Mouse (Mus musculus): ENCODE results near the gene Fam71d. TPM values are rescaled to one million over a fixed set of nuclear protein-coding genes. Genes with fewer than 3 reads are reported as not detected.

Gene Fam71d
- polyA plus RNA-seq (2015; fragmentation: Nextera tagmentation; extraction: Ambion mirVana) = 0.54 and 0.66 TPM in 2 replicates

DNA sequence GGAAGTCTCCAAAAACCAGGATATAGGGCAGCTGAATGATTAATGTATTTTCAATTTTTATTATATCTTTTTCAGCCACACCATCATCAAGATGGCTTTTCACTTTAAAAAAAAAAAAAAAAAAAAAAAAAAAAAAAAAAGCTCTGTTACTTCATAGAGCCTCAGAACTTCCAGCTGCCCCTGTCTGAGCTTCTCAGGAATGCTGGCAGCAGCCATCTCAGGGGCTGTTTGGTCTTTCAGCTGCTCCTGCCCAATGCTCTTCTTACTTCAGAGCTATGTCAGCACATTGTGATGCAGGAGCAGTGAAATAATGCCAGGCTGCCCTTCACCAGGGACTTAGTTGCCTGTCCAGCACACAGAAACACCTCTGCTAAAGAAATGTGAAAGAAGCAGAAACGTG is at the start of gene Fam71d:
Gene Fam71d (plus strand): TSS at position 211 of the 400 bp plus-strand sequence.
- Histone ChIP-seq H3K27me3 (no peaks in the 10 kb centered on the region), H3K36me3 (no peaks in the 10 kb centered on the region), H3K4me2 (replicated peaks) (no peak within 1 kb of the TSS), H3K9me3 (no peaks in the 10 kb centered on the region), H3K27ac (no peak within 1 kb of the TSS), H3K4me3 (replicated peaks) (no peak within 1 kb of the TSS), H3K9ac (replicated peaks) (no peak within 1 kb of the TSS), H3K4me1 (replicated peaks) (no peaks in the 10 kb centered on the region)
- WGBS = 67% methylated on average over 1 of the region's 1 CpGs
- ATAC-seq = no peak

DNA sequence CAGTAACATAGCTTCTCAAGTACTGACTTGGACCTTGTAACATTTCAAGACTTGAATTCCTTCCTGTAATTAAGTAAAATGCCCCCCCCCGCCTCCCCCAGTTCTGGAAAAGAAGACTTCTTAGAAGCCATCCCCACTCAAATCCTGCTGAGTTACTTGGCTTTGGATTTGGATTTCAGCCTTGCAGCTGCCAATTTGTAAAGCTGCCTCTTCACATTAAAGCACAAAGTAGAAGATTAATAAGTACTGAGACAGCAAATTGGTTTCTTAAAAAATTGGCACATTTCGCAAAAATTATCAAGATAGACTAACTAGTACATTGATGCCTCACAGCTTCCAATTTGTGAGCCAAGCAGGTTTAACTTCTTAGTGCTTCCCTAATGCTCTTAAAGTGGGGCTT is 47.6 kb upstream of the Fam71d start:
- H3K4me2 ChIP-seq (replicated peaks) = no peak overlapping the region
- no peaks in the 10 kb centered on the region for H3K27me3 ChIP-seq
- no peak overlapping the region for H3K4me3 ChIP-seq (replicated peaks)
- H3K27ac ChIP-seq = no peak overlapping the region
- H3K4me1 ChIP-seq (replicated peaks) = no peaks in the 10 kb centered on the region
- H3K9me3 ChIP-seq = no peaks in the 10 kb centered on the region
- no peak for ATAC-seq
- H3K36me3 ChIP-seq = no peaks in the 10 kb centered on the region
- H3K9ac ChIP-seq (replicated peaks) = no peak overlapping the region
- WGBS = 78% methylated on average over 2 of the region's 2 CpGs

DNA sequence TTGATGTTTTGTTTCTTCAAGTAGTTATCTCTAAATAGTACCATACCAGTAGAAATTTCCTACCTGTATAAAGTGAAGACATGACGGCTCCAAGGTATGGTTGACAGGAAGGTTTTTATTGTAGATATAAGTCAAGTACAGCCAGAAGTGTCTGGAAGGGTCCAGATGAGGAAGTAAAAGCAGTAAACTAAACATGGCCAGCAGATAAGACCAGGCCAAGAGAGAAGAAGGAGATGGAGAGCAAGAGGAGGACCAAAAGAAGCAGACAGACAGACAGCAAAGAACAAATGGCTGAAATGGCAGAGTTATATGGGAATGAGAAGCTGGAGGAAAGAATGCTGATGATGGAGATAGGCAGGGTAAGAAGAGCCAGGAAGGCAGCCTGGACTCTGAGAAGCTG is 46.1 kb upstream of the Fam71d start:
- H3K4me3 ChIP-seq (replicated peaks) = no peak overlapping the region
- no peaks in the 10 kb centered on the region for H3K9me3 ChIP-seq
- H3K27me3 ChIP-seq = no peaks in the 10 kb centered on the region
- H3K27ac ChIP-seq = no peak overlapping the region
- no peaks in the 10 kb centered on the region for H3K4me1 ChIP-seq (replicated peaks)
- H3K36me3 ChIP-seq = no peaks in the 10 kb centered on the region
- no peak overlapping the region for H3K4me2 ChIP-seq (replicated peaks)
- ATAC-seq = no peak
- WGBS = 90% methylated on average over 1 of the region's 1 CpGs
- no peak overlapping the region for H3K9ac ChIP-seq (replicated peaks)

- WGBS = 62% methylated on average over 2 of the region's 2 CpGs
Observed at GRCm38 (mm10) chr12:78659718-78660304, 31.5 kb upstream of the Fam71d start.

GRCm38 (mm10) chr12:78678101-78678806 is 13.1 kb upstream of the Fam71d start:
- no peak overlapping the region for H3K27ac ChIP-seq
- no peak overlapping the region for H3K4me3 ChIP-seq (replicated peaks)
- H3K9me3 ChIP-seq = no peaks in the 10 kb centered on the region
- H3K4me2 ChIP-seq (replicated peaks) = no peak overlapping the region
- no peaks in the 10 kb centered on the region for H3K36me3 ChIP-seq
- H3K4me1 ChIP-seq (replicated peaks) = no peaks in the 10 kb centered on the region
- no peak for ATAC-seq
- H3K9ac ChIP-seq (replicated peaks) = no peak overlapping the region
- no peaks in the 10 kb centered on the region for H3K27me3 ChIP-seq
- WGBS = 93% methylated on average over 5 of the region's 5 CpGs

More at GRCm38 (mm10) chr12:78659718-78660304, 31.5 kb upstream of the Fam71d start:
- no peak overlapping the region for H3K4me3 ChIP-seq (replicated peaks)
- H3K9me3 ChIP-seq = no peaks in the 10 kb centered on the region
- ATAC-seq = no peak
- H3K9ac ChIP-seq (replicated peaks) = no peak overlapping the region
- no peak overlapping the region for H3K27ac ChIP-seq
- H3K4me1 ChIP-seq (replicated peaks) = no peaks in the 10 kb centered on the region
- H3K36me3 ChIP-seq = peaks cover 3% of the 10 kb centered on the region; the same call in 1 of the 2 replicates
- H3K4me2 ChIP-seq (replicated peaks) = no peak overlapping the region
- no peaks in the 10 kb centered on the region for H3K27me3 ChIP-seq

DNA sequence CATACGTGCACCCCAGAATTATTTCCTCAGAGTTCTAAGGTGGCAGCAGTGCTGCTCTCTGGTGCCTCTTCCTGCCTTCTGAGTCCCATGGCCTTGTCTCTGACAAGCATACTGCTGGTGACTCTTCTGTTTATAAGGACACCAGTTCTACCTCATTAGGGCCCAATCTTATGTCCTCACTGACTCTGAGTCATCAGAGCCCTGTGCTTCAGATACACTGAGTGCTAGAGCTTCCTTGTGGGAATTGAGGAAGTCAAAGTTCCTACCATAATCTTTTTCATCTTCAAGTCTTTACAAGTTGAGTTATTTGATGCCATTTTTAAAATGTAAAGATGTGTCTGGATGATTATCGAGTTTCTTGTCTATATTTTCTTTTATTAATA is 12.5 kb upstream of the Fam71d start:
- H3K27ac ChIP-seq = no peak overlapping the region
- H3K4me2 ChIP-seq (replicated peaks) = no peak overlapping the region
- 90% methylated on average over 2 of the region's 2 CpGs for WGBS
- H3K36me3 ChIP-seq = no peaks in the 10 kb centered on the region
- no peak overlapping the region for H3K4me3 ChIP-seq (replicated peaks)
- H3K9ac ChIP-seq (replicated peaks) = no peak overlapping the region
- H3K9me3 ChIP-seq = no peaks in the 10 kb centered on the region
- no peaks in the 10 kb centered on the region for H3K27me3 ChIP-seq
- H3K4me1 ChIP-seq (replicated peaks) = no peaks in the 10 kb centered on the region
- ATAC-seq = no peak

- Histone ChIP-seq H3K4me2 (replicated peaks) (no peak overlapping the region), H3K27me3 (no peaks in the 10 kb centered on the region), H3K27ac (no peak overlapping the region), H3K4me3 (replicated peaks) (no peak overlapping the region), H3K9me3 (no peaks in the 10 kb centered on the region), H3K4me1 (replicated peaks) (no peaks in the 10 kb centered on the region), H3K36me3 (no peaks in the 10 kb centered on the region), H3K9ac (replicated peaks) (no peak overlapping the region)
- ATAC-seq = no peak
- 95% methylated on average over 2 of the region's 2 CpGs for WGBS
Observed at GRCm38 (mm10) chr12:78681048-78681447, 10.3 kb upstream of the Fam71d start.

DNA sequence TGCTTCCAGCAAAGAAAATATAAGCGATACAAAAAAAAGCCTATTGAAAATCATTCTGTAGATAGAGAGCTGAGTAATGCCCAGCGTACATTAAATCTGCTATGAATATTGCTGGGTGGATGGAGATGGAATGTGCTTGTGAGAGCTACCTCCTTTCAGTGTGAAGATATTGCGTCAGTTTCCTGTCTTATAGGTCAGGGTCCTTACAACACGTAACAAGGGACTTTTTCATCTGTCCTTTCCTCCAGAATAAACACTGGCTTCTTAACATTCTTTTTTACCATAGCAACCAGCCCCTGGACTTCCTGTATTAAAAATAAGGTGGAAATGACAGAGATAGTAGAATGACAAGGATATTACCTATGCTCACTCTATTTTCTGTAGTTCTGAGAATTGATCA is 9.1 kb upstream of the Fam71d start:
- no peak for ATAC-seq
- no peak overlapping the region for H3K9ac ChIP-seq (replicated peaks)
- WGBS = 88% methylated on average over 4 of the region's 4 CpGs
- H3K9me3 ChIP-seq = no peaks in the 10 kb centered on the region
- no peaks in the 10 kb centered on the region for H3K27me3 ChIP-seq
- no peaks in the 10 kb centered on the region for H3K36me3 ChIP-seq
- H3K4me2 ChIP-seq (replicated peaks) = no peak overlapping the region
- no peaks in the 10 kb centered on the region for H3K4me1 ChIP-seq (replicated peaks)
- H3K4me3 ChIP-seq (replicated peaks) = no peak overlapping the region
- no peak overlapping the region for H3K27ac ChIP-seq

DNA sequence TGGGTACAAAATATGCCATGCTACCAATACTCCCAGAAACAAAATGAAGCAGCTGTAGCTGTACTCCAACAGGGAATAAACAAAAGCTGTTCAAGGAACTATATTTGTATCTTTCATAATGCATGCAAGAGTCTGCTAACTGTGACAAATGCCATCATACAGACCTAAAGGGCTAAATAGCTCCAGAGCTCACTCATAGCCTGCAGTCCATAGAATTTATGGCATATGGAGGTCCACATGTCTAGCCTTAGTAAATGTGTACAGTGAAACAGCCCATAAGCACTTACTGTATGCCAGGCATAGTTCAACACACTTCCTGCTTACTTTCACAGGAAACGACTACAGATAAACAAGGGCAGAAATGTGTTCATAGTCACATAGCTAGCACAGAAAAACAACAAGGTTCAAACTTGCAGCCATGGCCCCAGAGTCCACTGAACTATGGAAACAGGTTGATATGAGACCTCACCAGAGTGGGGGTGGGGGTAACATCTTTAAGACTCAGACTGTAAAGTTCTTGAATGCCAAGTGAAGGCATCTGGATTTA is 5.6 kb upstream of the Fam71d start:
- 89% methylated on average over 1 of the region's 1 CpGs for WGBS
- Histone ChIP-seq H3K9ac (replicated peaks) (no peak overlapping the region), H3K27me3 (no peaks in the 10 kb centered on the region), H3K36me3 (no peaks in the 10 kb centered on the region), H3K27ac (no peak overlapping the region), H3K4me3 (replicated peaks) (no peak overlapping the region), H3K4me2 (replicated peaks) (no peak overlapping the region), H3K4me1 (replicated peaks) (no peaks in the 10 kb centered on the region), H3K9me3 (no peaks in the 10 kb centered on the region)
- no peak for ATAC-seq

DNA sequence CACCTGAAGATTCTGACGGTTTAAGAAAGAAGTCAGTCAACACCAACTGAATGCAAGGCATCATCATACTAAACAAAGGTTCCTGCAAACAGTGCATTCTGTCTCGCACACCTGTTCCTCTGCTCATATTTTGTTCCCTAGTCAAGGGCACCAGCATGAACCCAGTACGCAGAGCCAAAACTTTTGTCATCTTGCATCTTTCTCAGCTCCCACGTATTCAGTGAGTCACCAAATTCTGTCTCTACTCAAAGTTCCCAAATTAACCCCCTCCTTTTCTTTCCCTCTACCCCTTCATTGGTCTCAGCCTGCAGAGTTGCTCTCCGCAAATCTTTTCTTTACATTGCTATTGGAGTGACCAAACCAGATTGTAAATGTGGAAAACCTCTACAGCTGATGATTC is 2.5 kb upstream of the Fam71d start:
- H3K4me3 ChIP-seq (replicated peaks) = no peak overlapping the region
- no peaks in the 10 kb centered on the region for H3K9me3 ChIP-seq
- no peak overlapping the region for H3K9ac ChIP-seq (replicated peaks)
- H3K4me1 ChIP-seq (replicated peaks) = no peaks in the 10 kb centered on the region
- 92% methylated on average over 5 of the region's 5 CpGs for WGBS
- H3K36me3 ChIP-seq = no peaks in the 10 kb centered on the region
- no peak overlapping the region for H3K4me2 ChIP-seq (replicated peaks)
- no peaks in the 10 kb centered on the region for H3K27me3 ChIP-seq
- no peak for ATAC-seq
- no peak overlapping the region for H3K27ac ChIP-seq

- H3K9me3 ChIP-seq = no peaks in the 10 kb centered on the region
- no peaks in the 10 kb centered on the region for H3K27me3 ChIP-seq
- ATAC-seq = no peak
- no peaks in the 10 kb centered on the region for H3K4me1 ChIP-seq (replicated peaks)
- no peaks in the 10 kb centered on the region for H3K36me3 ChIP-seq
- no peak overlapping the region for H3K4me2 ChIP-seq (replicated peaks)
- no peak overlapping the region for H3K4me3 ChIP-seq (replicated peaks)
- no peak overlapping the region for H3K27ac ChIP-seq
- WGBS = 97% methylated on average over 2 of the region's 2 CpGs
- H3K9ac ChIP-seq (replicated peaks) = no peak overlapping the region
Observed at GRCm38 (mm10) chr12:78693281-78693680, 1.9 kb downstream of the Fam71d start.

GRCm38 (mm10) chr12:78717783-78718182 is 26.4 kb downstream of the Fam71d start:
- Histone ChIP-seq H3K27me3 (no peaks in the 10 kb centered on the region), H3K27ac (no peak overlapping the region), H3K9me3 (no peaks in the 10 kb centered on the region), H3K4me2 (replicated peaks) (no peak overlapping the region), H3K9ac (replicated peaks) (no peak overlapping the region), H3K4me3 (replicated peaks) (no peak overlapping the region), H3K36me3 (no peaks in the 10 kb centered on the region), H3K4me1 (replicated peaks) (no peaks in the 10 kb centered on the region)
- ATAC-seq = no peak
- 86% methylated on average over 2 of the region's 2 CpGs for WGBS
